Mouse (Mus musculus) kidney, adult 2 months (tissue): ENCODE results near the gene Brd4. TPM values are rescaled to one million over a fixed set of nuclear protein-coding genes. Genes with fewer than 3 reads are reported as not detected.

ENCODE experiments used
- DNase-seq: peaks from one replicate; pipeline ENCODE4 v3.0.0; 2021
- H3K27ac ChIP-seq: fragments of 200-500 bp; 2 replicates; pipeline ENCODE4 v1.5.1; 2012; ENCODE audit warnings: low read depth, low read length, control low read depth, inconsistent platforms; ENCODE audit not compliant: insufficient read depth
- H3K27me3 ChIP-seq: fragments of 200-500 bp; replicated peaks from 2 replicates; pipeline ENCODE4 v1.6.1; 2012; ENCODE audit warnings: mild to moderate bottlenecking, moderate library complexity, low read length, inconsistent platforms; ENCODE audit not compliant: control insufficient read depth, insufficient read depth
- H3K36me3 ChIP-seq: fragments of 200-500 bp; 2 replicates; pipeline ENCODE4 v1.6.1; 2012; ENCODE audit warnings: mild to moderate bottlenecking, moderate library complexity, low read length, inconsistent platforms; ENCODE audit not compliant: control insufficient read depth, insufficient read depth
- H3K4me1 ChIP-seq: fragments of 200-500 bp; 2 replicates; pipeline ENCODE4 v1.6.1; 2011; ENCODE audit warnings: low read length; ENCODE audit not compliant: control insufficient read depth, insufficient read depth
- H3K4me3 ChIP-seq: fragments of 200-500 bp; 2 replicates; pipeline ENCODE4 v1.5.1; 2011; ENCODE audit warnings: mild to moderate bottlenecking, low read depth, low read length, control low read depth; ENCODE audit not compliant: insufficient read depth
- CTCF ChIP-seq: fragments of 200-500 bp; conservative IDR thresholded peaks from 2 replicates; pipeline ENCODE4 v1.5.1; 2011; ENCODE audit warnings: low read depth, mild to moderate bottlenecking, control low read depth, low read length, moderate library complexity, mixed read lengths; ENCODE audit not compliant: insufficient read depth, insufficient read length
- POLR2A ChIP-seq: fragments of 200-500 bp; IDR thresholded peaks from one replicate; pipeline ENCODE4 v1.6.1; 2011; ENCODE audit warnings: low read depth, low read length, control low read depth
- WGBS: fragments of 180-500 bp; shearing (Covaris S2); methylation state at CpG from one replicate; pipeline ENCODE4 v1.1.7; 2018; 5-methylcytosine and 5-hydroxymethylcytosine counted together
- polyA plus RNA-seq: library from polyadenylated mRNA; depleted of rRNA; stranded (reverse); fragments of >200 nt; gene quantifications from 2 replicates; pipeline ENCODE4 v1.2.3, GENCODE M21; 2012; rRNA removed

The Brd4 gene
- polyA plus RNA-seq, 1 experiment = 33.7 TPM

DNA sequence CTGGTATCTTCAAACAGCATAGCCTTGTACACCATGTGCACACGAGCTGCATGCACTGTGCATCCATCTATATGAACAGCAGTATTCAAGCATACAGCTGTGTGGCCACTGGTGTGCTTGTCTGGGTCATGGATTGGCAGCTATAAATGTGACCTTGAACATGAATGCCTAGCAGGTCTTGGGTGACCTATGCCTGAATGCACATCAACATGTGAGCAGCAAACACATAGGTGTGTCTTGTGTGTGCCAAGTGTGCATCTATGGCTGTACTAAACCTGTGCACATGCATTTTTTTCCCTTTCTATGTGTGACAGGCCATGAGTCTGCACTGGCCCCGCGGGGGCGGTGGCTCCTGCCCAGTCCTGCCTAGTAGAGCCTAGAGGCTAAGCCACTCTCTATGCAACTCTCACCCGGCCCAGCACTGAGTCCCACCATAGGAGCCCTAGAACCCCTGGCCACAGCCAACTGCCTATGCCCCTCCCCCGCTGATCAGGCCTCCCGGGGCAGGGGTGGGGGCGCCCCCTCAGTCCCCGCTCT, 119.2 kb downstream of the Brd4 start:
- Histone ChIP-seq H3K36me3 (no peaks in the 10 kb centered on the region), H3K4me1 (no peaks in the 10 kb centered on the region), H3K4me3 (peak overlapping the region; percentile 27; the same call in 1 of the 2 replicates), H3K27ac (no peak overlapping the region), H3K27me3 (no peaks in the 10 kb centered on the region)
- TF ChIP-seq CTCF = no peak
- no peak for TF ChIP-seq POLR2A
- DNase-seq = no peak
- WGBS = 15% methylated on average over 9 of the region's 9 CpGs

DNA sequence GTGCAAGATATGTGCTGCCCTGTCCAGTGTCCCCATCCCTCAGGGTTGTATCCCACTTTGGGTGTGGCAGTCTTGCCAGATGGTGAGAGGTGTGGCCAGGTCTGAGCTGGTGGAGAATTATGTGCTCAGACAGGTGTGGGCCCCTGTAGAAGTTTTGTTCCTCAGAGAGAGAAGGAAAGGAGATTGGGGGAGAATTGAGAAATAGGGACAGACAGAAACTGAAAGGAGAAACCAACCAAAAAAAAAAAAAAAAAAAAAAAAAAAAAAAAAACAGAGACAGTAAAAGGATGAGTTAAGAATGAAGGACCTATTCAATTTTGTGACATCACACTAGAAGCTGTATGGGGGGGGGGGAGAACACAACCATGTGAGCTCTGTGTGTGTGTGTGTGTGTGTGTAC, 119.7 kb downstream of the Brd4 start:
- DNase-seq = no peak
- H3K4me3 ChIP-seq = no peak overlapping the region
- no peaks in the 10 kb centered on the region for H3K36me3 ChIP-seq
- H3K4me1 ChIP-seq = no peaks in the 10 kb centered on the region
- no peak overlapping the region for H3K27ac ChIP-seq
- H3K27me3 ChIP-seq = no peaks in the 10 kb centered on the region
- TF ChIP-seq POLR2A (no peak), CTCF (no peak)

DNA sequence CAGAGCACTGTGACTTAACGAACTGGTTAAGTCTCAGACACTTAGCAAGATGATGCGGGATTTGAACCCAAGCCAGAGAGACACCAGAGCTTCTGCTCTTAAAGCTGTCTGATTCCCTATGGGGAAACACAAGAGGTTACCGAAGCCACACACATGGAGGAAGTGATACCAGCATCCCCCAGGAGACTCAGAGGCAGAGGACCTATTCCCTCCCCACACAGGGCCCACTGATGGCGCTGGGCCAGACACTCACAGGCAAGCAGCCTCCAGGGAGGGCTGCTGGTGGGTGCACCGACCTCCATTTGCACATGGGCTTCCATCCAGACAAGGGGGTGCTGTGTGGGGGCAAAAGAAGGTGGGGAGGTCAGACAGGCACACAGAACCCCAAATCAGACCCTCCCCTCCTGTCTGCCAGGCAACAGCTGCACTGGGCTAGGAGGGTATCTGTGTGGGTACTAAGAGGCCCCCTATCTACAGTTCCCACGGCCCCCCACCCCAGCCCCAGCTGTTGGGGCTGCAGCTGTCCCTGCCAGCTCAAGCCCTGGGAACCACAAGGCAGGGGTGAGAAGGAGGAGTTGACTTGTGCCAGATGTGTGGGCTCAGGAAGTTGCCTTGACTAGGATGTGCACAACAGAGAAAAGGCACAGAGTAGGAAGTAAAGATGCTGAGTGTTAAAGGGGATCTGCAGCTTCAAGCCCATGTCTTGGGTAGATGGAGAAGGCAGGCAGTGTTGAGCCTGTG, 120.4 kb downstream of the Brd4 start:
- TF ChIP-seq POLR2A = no peak
- TF ChIP-seq CTCF = no peak
- Histone ChIP-seq H3K4me3 (no peak overlapping the region), H3K4me1 (no peaks in the 10 kb centered on the region), H3K27ac (no peak overlapping the region), H3K27me3 (no peaks in the 10 kb centered on the region), H3K36me3 (no peaks in the 10 kb centered on the region)
- no peak for DNase-seq
- 57% methylated on average over 6 of the region's 6 CpGs for WGBS

DNA sequence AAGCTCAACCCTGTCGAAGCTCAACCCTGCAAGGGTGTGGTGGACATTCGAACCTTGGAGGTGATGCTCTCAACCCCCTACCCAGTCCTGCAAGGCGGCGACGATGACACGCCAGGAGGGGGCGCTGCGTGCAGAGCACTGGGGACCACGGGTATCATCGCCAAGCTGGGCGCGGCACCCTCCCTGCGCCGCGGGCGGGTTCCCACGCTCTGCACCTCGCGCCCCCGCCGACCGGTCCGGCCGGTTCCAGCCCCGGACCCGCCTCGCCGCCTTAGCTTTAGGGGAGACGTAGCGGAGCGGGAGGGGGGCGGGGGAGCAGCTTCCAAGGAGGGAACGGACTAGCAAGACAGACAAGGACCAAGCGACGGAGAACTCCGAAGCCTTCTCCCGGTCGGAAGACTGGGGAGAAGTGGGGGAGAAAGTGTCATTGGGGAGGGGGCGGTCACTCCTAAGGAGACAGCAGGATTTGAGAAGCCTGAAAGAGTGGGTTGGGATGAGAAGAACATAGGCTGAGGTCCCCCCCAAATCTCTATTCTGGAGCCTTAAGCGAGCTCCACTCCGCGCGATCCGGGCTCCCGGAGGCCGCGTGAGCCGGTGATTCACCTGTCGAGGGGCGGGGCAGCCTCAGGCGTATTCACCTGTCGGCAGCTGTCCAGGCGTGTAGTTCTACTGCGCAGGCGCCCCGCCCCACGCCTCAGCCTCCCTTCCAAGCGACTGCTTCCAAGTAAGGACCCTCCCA, 122.2 kb downstream of the Brd4 start:
- TF ChIP-seq POLR2A (no peak), CTCF (peak; percentile 60)
- Histone ChIP-seq H3K27me3 (no peaks in the 10 kb centered on the region), H3K4me1 (no peaks in the 10 kb centered on the region), H3K36me3 (no peaks in the 10 kb centered on the region), H3K4me3 (peak overlapping the region; percentile 50), H3K27ac (peak overlapping the region; percentile 42)
- peak; percentile 67 for DNase-seq
- 2% methylated on average over 57 of the region's 58 CpGs for WGBS

DNA sequence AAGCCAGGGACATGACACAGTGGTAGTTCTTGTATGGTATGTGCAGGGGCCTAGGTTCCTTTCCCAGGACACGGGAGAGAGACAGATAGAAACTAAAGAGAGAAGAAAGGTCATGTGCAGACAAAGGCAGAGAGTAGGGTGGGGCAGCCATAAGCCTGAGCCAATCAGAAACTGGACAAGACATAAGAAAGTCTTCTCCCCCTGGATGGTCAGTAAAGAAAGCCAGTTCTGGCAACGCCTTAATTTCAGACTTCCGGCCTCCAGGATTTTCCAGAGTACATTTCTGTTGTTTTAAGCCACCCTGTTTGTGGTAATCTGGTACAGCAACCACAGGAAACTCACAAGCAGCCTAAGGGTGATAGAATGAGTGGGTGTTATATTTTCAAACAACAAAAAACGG, 123.6 kb downstream of the Brd4 start:
- H3K27ac ChIP-seq = no peak overlapping the region
- 66% methylated on average over 4 of the region's 4 CpGs for WGBS
- H3K4me3 ChIP-seq = no peak overlapping the region
- no peaks in the 10 kb centered on the region for H3K4me1 ChIP-seq
- H3K27me3 ChIP-seq = no peaks in the 10 kb centered on the region
- DNase-seq = no peak
- TF ChIP-seq CTCF (no peak), POLR2A (no peak)
- H3K36me3 ChIP-seq = no peaks in the 10 kb centered on the region

DNA sequence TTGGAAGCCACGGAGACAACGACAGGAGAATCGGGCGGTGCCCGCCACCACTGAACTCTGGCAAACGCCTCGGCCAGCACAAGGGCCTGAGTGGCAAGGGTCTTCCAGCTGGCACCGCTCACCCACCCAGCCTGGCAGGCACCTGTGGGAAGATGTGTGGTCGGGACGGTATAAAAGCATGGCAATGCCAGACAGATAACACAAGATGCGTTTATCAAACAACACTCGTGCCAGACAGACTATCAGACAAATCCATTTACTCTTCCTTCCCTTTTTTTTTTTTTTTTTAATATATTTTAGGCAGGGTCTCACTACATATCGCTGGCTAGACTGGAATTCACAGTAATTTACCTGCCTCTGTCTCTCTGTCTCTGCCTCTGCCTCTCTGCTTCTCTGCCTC, 125.7 kb downstream of the Brd4 start:
- Histone ChIP-seq H3K4me1 (no peaks in the 10 kb centered on the region), H3K4me3 (no peak overlapping the region), H3K27me3 (no peaks in the 10 kb centered on the region), H3K36me3 (no peaks in the 10 kb centered on the region), H3K27ac (no peak overlapping the region)
- WGBS = 86% methylated on average over 13 of the region's 13 CpGs
- DNase-seq = no peak
- TF ChIP-seq POLR2A (no peak), CTCF (no peak)

DNA sequence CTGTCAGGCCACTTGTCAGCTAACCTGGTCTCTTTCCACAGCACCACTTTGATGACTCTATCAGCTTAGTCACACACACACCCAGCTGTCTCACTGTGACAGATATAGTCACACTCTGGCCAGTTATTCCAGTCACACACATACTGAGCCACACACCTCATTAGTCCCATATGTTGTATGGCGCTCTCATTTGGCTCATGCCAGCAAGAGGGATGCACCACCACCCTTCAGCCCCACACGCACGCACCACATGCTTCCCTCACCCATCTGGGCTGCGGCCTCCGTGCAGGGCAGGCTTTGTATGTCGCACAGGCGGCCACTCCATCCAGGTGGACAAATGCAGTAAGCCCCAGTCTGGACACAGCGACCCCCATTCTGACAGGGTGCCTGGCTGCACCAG, 137.8 kb downstream of the Brd4 start:
- no peaks in the 10 kb centered on the region for H3K36me3 ChIP-seq
- H3K27me3 ChIP-seq = no peaks in the 10 kb centered on the region
- no peak overlapping the region for H3K27ac ChIP-seq
- no peak for DNase-seq
- TF ChIP-seq CTCF = no peak
- TF ChIP-seq POLR2A = no peak
- H3K4me3 ChIP-seq = no peak overlapping the region
- no peaks in the 10 kb centered on the region for H3K4me1 ChIP-seq
- 95% methylated on average over 8 of the region's 8 CpGs for WGBS

Other genes with a start within 250 kb of the Brd4 start
- gene Rrp1b, start 248.6 kb downstream of the Brd4 start, polyA plus RNA-seq = 4.7 and 5.8 TPM in 2 replicates
- 5.1 and 5.9 TPM in 2 replicates for gene Hsf2bp, start 248.4 kb downstream of the Brd4 start, polyA plus RNA-seq
- gene Notch3, start 117.9 kb downstream of the Brd4 start, polyA plus RNA-seq = 12.0 and 16.9 TPM in 2 replicates
- 1.3 TPM in 2 replicates for gene Ephx3, start 95.2 kb downstream of the Brd4 start, polyA plus RNA-seq
- gene Akap8, start 36.5 kb upstream of the Brd4 start, polyA plus RNA-seq = 36.9 and 48.0 TPM in 2 replicates
- gene Akap8l, start 65.9 kb upstream of the Brd4 start, polyA plus RNA-seq = 71.5 and 96.4 TPM in 2 replicates
- gene Wiz, start 104.7 kb upstream of the Brd4 start, polyA plus RNA-seq = 30.9 and 34.6 TPM in 2 replicates
- 1.2 and 8.7 TPM in 2 replicates for gene Rasal3, start 118.9 kb upstream of the Brd4 start, polyA plus RNA-seq
- gene Pglyrp2, start 139.4 kb upstream of the Brd4 start, polyA plus RNA-seq = 0.64 and 3.5 TPM in 2 replicates
- gene Cyp4f39, start 168.0 kb upstream of the Brd4 start, polyA plus RNA-seq = 0.39 and 1.0 TPM in 2 replicates
- 16.2 and 18.1 TPM in 2 replicates for gene Cyp4f17, start 221.3 kb upstream of the Brd4 start, polyA plus RNA-seq